Mouse (Mus musculus) lung, embryonic 16.5 days (tissue): ENCODE measurements around the gene Smim12. TPM values are rescaled to one million over a fixed set of nuclear protein-coding genes. Genes with fewer than 3 reads are reported as not detected.

ENCODE experiments used
- ATAC-seq: fragments of 200-750 bp; cut with Nextera tagmentation; 2 replicates; pipeline ENCODE4 v1.8.0; 2017; ENCODE audit warnings: low read depth, mild to moderate bottlenecking, moderate library complexity
- H3K27ac ChIP-seq: fragments of 300-500 bp; sonication (generic); 2 replicates; pipeline ENCODE4 v1.5.1; 2014; ENCODE audit warnings: mild to moderate bottlenecking, control low read depth, low read length
- H3K27me3 ChIP-seq: fragments of 300-500 bp; sonication (generic); 2 replicates; pipeline ENCODE4 v1.6.1; 2014; ENCODE audit warnings: low read depth, low read length, mixed read lengths; ENCODE audit not compliant: control insufficient read depth, insufficient read depth
- H3K36me3 ChIP-seq: fragments of 300-500 bp; sonication (generic); 2 replicates; pipeline ENCODE4 v1.6.1; 2014; ENCODE audit warnings: low read length; ENCODE audit not compliant: control insufficient read depth, insufficient read depth
- H3K4me1 ChIP-seq: fragments of 300-500 bp; sonication (generic); replicated peaks from 2 replicates; pipeline ENCODE4 v1.6.1; 2014; ENCODE audit warnings: low read length, mixed read lengths; ENCODE audit not compliant: control insufficient read depth, insufficient read depth
- H3K4me2 ChIP-seq: fragments of 300-500 bp; sonication (generic); 2 replicates; pipeline ENCODE4 v1.6.1; 2014; ENCODE audit warnings: low read depth, low read length, control low read depth
- H3K4me3 ChIP-seq: fragments of 300-500 bp; sonication (generic); 2 replicates; pipeline ENCODE4 v1.5.1; 2014; ENCODE audit warnings: mild to moderate bottlenecking, low read length, control low read depth
- H3K9ac ChIP-seq: fragments of 300-500 bp; sonication (generic); 2 replicates; pipeline ENCODE4 v1.6.1; 2014; ENCODE audit warnings: low read length, control low read depth
- H3K9me3 ChIP-seq: fragments of 300-500 bp; sonication (generic); 2 replicates; pipeline ENCODE4 v1.6.1; 2016; ENCODE audit warnings: low read length; ENCODE audit not compliant: control insufficient read depth
- WGBS: fragments of 180-500 bp; shearing (Covaris S2); extraction: QIAGEN DNeasy Blood & Tissue Kit; methylation state at CpG from one replicate; pipeline ENCODE4 v1.1.7; 2014; 5-methylcytosine and 5-hydroxymethylcytosine counted together
- polyA plus RNA-seq: library from polyadenylated mRNA; unstranded; fragments of >200 nt; fragmentation: Nextera tagmentation; extraction: Ambion mirVana; gene quantifications from 2 replicates; pipeline ENCODE4 v1.2.1, GENCODE M21; 2015

Smim12 gene
- polyA plus RNA-seq, 1 experiment from 2014 or later: 64.5 TPM

GRCm38 (mm10) chr4:127289039-127289548 is 45.5 kb downstream of the Smim12 start:
- WGBS: 49% methylated on average over 6 of the region's 6 CpGs
- ATAC-seq: peak; percentile 26; the same call in 1 of the 2 replicates

GRCm38 (mm10) chr4:127292631-127293030 is 49.0 kb downstream of the Smim12 start:
- Histone ChIP-seq H3K9ac (no peak overlapping the region), H3K9me3 (no peaks in the 10 kb centered on the region), H3K36me3 (no peaks in the 10 kb centered on the region), H3K27me3 (no peaks in the 10 kb centered on the region), H3K4me3 (no peak overlapping the region), H3K4me1 (no peaks in the 10 kb centered on the region), H3K27ac (no peak overlapping the region), H3K4me2 (no peak overlapping the region)
- 50% methylated on average over 5 of the region's 5 CpGs for WGBS
- ATAC-seq: no peak

More at GRCm38 (mm10) chr4:127289039-127289548, 45.5 kb downstream of the Smim12 start:
- H3K27me3 ChIP-seq: no peaks in the 10 kb centered on the region
- no peaks in the 10 kb centered on the region for H3K36me3 ChIP-seq
- H3K4me1 ChIP-seq: no peaks in the 10 kb centered on the region
- H3K27ac ChIP-seq: no peak overlapping the region
- H3K4me2 ChIP-seq: no peak overlapping the region
- H3K9me3 ChIP-seq: no peaks in the 10 kb centered on the region
- H3K9ac ChIP-seq: no peak overlapping the region
- no peak overlapping the region for H3K4me3 ChIP-seq

Other genes with a start within 250 kb of the Smim12 start
- gene Sfpq, start 222.5 kb upstream of the Smim12 start, polyA plus RNA-seq: 67.1 and 68.2 TPM in 2 replicates
- 19.1 and 19.3 TPM in 2 replicates for gene Zmym1, start 182.6 kb upstream of the Smim12 start, polyA plus RNA-seq
- 14.4 and 18.2 TPM in 2 replicates for gene Zmym6, start 166.4 kb upstream of the Smim12 start, polyA plus RNA-seq
- 21.0 and 22.7 TPM in 2 replicates for gene Tmem35b, start 120.1 kb upstream of the Smim12 start, polyA plus RNA-seq
- 0.38 and 0.41 TPM in 2 replicates for gene Dlgap3, start 74.6 kb upstream of the Smim12 start, polyA plus RNA-seq
- 41.2 and 43.5 TPM in 2 replicates for gene Gja4, start 70.3 kb downstream of the Smim12 start, polyA plus RNA-seq
- gene Gjb3, start 87.1 kb downstream of the Smim12 start, polyA plus RNA-seq: 2.0 and 2.2 TPM in 2 replicates
- 0.20 TPM in 1 of 2 replicates, not detected in the other for gene Gjb4, start 110.3 kb downstream of the Smim12 start, polyA plus RNA-seq
- 0.59 and 0.79 TPM in 2 replicates for gene Gjb5, start 114.4 kb downstream of the Smim12 start, polyA plus RNA-seq